Mouse (Mus musculus) heart, adult 18-20 months (tissue): ENCODE data around the gene Gm17604. TPM values are rescaled to one million over a fixed set of nuclear protein-coding genes. Genes with fewer than 3 reads are reported as not detected.
A peak's percentile ranks its signal among the peaks of the same experiment; 100 is the strongest.

Source experiments
- DNase-seq, 2 experiments: peaks; one replicate each; pipeline ENCODE4 v3.0.0; 2021 to 2022; ENCODE audit warnings: mixed read lengths in 1 of 2
- long read RNA-seq, 2 experiments: library from polyadenylated mRNA; stranded (forward); transcript quantifications; one replicate each; pipeline ENCODE4 v2.0.0; 2021
- total RNA-seq, 2 experiments: library from RNA; stranded (reverse); gene quantifications; 2 replicates each; pipeline ENCODE4 v1.2.3; 2021

Gene Gm17604
- total RNA-seq, result not detected
- long read RNA-seq, experiment 1, result 0 reads
- long read RNA-seq, experiment 2, result 0 reads

- DNase-seq, result no peak
Measured at GRCm38 (mm10) chrX:165004779-165005324, at the start of gene Gm17604. Gm17604 (minus strand) TSS chrX:165004829.

- no peak for DNase-seq
Measured at GRCm38 (mm10) chrX:165049929-165050328, 45.3 kb upstream of the Gm17604 start.

- DNase-seq, result peak; percentile 7 to 29
Measured at GRCm38 (mm10) chrX:165003141-165003540, 1.5 kb downstream of the Gm17604 start.

- peak; percentile 86 to 97 for DNase-seq
Measured at GRCm38 (mm10) chrX:164980193-164980775, 24.3 kb downstream of the Gm17604 start, which contains the start of the genes Mospd2 and Fancb. Mospd2 (minus strand) TSS chrX:164980375. Fancb (plus strand) TSS chrX:164980592.

- DNase-seq, result no peak
Measured at GRCm38 (mm10) chrX:164978866-164979265, 25.8 kb downstream of the Gm17604 start.

GRCm38 (mm10) chrX:164971206-164971605 is 33.4 kb downstream of the Gm17604 start:
- DNase-seq, result no peak

GRCm38 (mm10) chrX:164965750-164966448 is 38.7 kb downstream of the Gm17604 start:
- no peak for DNase-seq

Other genes starting within 250 kb of the Gm17604 start
- gene Mospd2, start 24.5 kb downstream of the Gm17604 start, total RNA-seq, result 10 to 100 TPM; 11.2 to 13.0 TPM
- gene Fancb, start 24.2 kb downstream of the Gm17604 start, total RNA-seq, result under 1 TPM; 0.37 to 0.82 TPM